Mouse (Mus musculus) megakaryocyte, embryonic 14.5 days (primary cell): Measurements from ENCODE around the gene Egfl6.

Experiments used
- FLI1 ChIP-seq: IDR thresholded peaks from 2 replicates; pipeline ENCODE4 v1.6.1; 2012; ENCODE audit warnings: low read length, inconsistent platforms, mixed read lengths
- GATA1 ChIP-seq: IDR thresholded peaks from 3 replicates; pipeline ENCODE4 v1.6.1; 2012; ENCODE audit warnings: mixed read lengths, low read length, inconsistent platforms, borderline replicate concordance

- TF ChIP-seq GATA1 (no peak), FLI1 (no peak)
Observed at GRCm38 (mm10) chrX:166626866-166627570, 41.5 kb upstream of the Egfl6 start.
